Mouse (Mus musculus) embryonic facial prominence, embryonic 11.5 days (tissue): ENCODE measurements around the gene Acsm2. TPM values are rescaled to one million over a fixed set of nuclear protein-coding genes. Genes with fewer than 3 reads are reported as not detected.

Source experiments
- polyA plus RNA-seq: library from polyadenylated mRNA; unstranded; fragments of >200 nt; fragmentation: Nextera tagmentation; extraction: Ambion mirVana; gene quantifications from 2 replicates; pipeline ENCODE4 v1.2.1, GENCODE M21; 2014

Acsm2 gene
- polyA plus RNA-seq, 1 experiment from 2014 or later: not detected

Other genes with a start within 250 kb of the Acsm2 start
- gene Gp2, start 95.1 kb upstream of the Acsm2 start, polyA plus RNA-seq: not detected in 2 replicates
- not detected in 2 replicates for gene Umod, start 75.1 kb upstream of the Acsm2 start, polyA plus RNA-seq
- gene Acsm5, start 34.9 kb upstream of the Acsm2 start, polyA plus RNA-seq: not detected in 2 replicates
- gene Pdilt, start 30.9 kb upstream of the Acsm2 start, polyA plus RNA-seq: not detected in 2 replicates
- gene Acsm1, start 52.7 kb downstream of the Acsm2 start, polyA plus RNA-seq: not detected in 2 replicates
- 4.0 and 8.3 TPM in 2 replicates for gene Acsm4, start 135.7 kb downstream of the Acsm2 start, polyA plus RNA-seq
- gene Thumpd1, start 166.5 kb downstream of the Acsm2 start, polyA plus RNA-seq: 110 and 114 TPM in 2 replicates
- gene Acsm3, start 206.6 kb downstream of the Acsm2 start, polyA plus RNA-seq: 0.21 TPM in 1 of 2 replicates, not detected in the other
- gene Rexo5, start 239.7 kb downstream of the Acsm2 start, polyA plus RNA-seq: 24.1 and 32.2 TPM in 2 replicates
- 37.1 and 45.3 TPM in 2 replicates for gene Eri2, start 239.7 kb downstream of the Acsm2 start, polyA plus RNA-seq